Mouse (Mus musculus): ENCODE measurements at regions not wholly inside any gene's neighbourhood (a gene's known extent, or its start where the extent isn't known, plus 50 kb on each side); places are given as distances from the start of the nearest gene placed in this dataset.

GRCm38 (mm10) chr8:74639276-74639675, 233.7 kb upstream of the Isx start:
- DNase-seq (ENCODE audit: low read depth, low spot score): no peak

GRCm38 (mm10) chr8:74640636-74641035, 232.3 kb upstream of the Isx start:
- no peak for DNase-seq (ENCODE audit: low read depth, low spot score)

GRCm38 (mm10) chr8:74659950-74660349, 213.0 kb upstream of the Isx start:
- peak; percentile 8 for DNase-seq (ENCODE audit: low read depth, low spot score)

- no peak for DNase-seq (ENCODE audit: low read depth, low spot score)
Observed at GRCm38 (mm10) chr8:74688342-74688741, 184.6 kb upstream of the Isx start.

- DNase-seq (ENCODE audit: low read depth, low spot score): no peak
Observed at GRCm38 (mm10) chr8:74696001-74696400, 177.0 kb upstream of the Isx start.

GRCm38 (mm10) chr8:74697317-74697716, 175.7 kb upstream of the Isx start:
- no peak for DNase-seq (ENCODE audit: low read depth, low spot score)

- no peak for DNase-seq (ENCODE audit: low read depth, low spot score)
Observed at GRCm38 (mm10) chr8:74712617-74713016, 160.4 kb upstream of the Isx start.

GRCm38 (mm10) chr8:74716030-74716429, 156.9 kb upstream of the Isx start:
- no peak for DNase-seq (ENCODE audit: low read depth, low spot score)

GRCm38 (mm10) chr8:74764728-74765127, 108.2 kb upstream of the Isx start:
- DNase-seq (ENCODE audit: low read depth, low spot score): no peak

GRCm38 (mm10) chr8:74775549-74775948, 97.4 kb upstream of the Isx start:
- DNase-seq (ENCODE audit: low read depth, low spot score): no peak

GRCm38 (mm10) chr8:74781087-74781486, 91.9 kb upstream of the Isx start:
- DNase-seq (ENCODE audit: low read depth, low spot score): no peak

GRCm38 (mm10) chr8:74808685-74809084, 64.3 kb upstream of the Isx start:
- no peak for DNase-seq (ENCODE audit: low read depth, low spot score)

GRCm38 (mm10) chr8:74810054-74810453, 62.9 kb upstream of the Isx start:
- DNase-seq (ENCODE audit: low read depth, low spot score): no peak

- DNase-seq (ENCODE audit: low read depth, low spot score): no peak
Observed at GRCm38 (mm10) chr8:74818434-74818833, 54.5 kb upstream of the Isx start.

- no peak for DNase-seq (ENCODE audit: low read depth, low spot score)
Observed at GRCm38 (mm10) chr8:74820716-74821115, 52.3 kb upstream of the Isx start.

GRCm38 (mm10) chr8:74822288-74822687, 50.7 kb upstream of the Isx start:
- DNase-seq (ENCODE audit: low read depth, low spot score): no peak
